Mouse (Mus musculus) left cerebral cortex, postnatal 36 days (tissue): ENCODE data around the gene Ccdc107. TPM values are rescaled to one million over a fixed set of nuclear protein-coding genes. Genes with fewer than 3 reads are reported as not detected.

Experiments
- DNase-seq, 2 experiments: peaks; one replicate each; pipeline ENCODE4 v3.0.0; 2021 to 2022; ENCODE audit warnings: low spot score in 2 of 2, mixed read lengths in 1 of 2
- intact Hi-C: fragments of 180-260 bp; cut with DNase I; formaldehyde crosslinking; loops from one replicate; pipeline ENCODE4 v1.15.1; 2025
- total RNA-seq, 2 experiments: library from RNA; stranded (reverse); gene quantifications; 2 replicates each; pipeline ENCODE4 v1.2.3; 2021

Ccdc107 gene
- total RNA-seq, 2 experiments from 2014 or later = 25.5 to 25.9 TPM

DNA sequence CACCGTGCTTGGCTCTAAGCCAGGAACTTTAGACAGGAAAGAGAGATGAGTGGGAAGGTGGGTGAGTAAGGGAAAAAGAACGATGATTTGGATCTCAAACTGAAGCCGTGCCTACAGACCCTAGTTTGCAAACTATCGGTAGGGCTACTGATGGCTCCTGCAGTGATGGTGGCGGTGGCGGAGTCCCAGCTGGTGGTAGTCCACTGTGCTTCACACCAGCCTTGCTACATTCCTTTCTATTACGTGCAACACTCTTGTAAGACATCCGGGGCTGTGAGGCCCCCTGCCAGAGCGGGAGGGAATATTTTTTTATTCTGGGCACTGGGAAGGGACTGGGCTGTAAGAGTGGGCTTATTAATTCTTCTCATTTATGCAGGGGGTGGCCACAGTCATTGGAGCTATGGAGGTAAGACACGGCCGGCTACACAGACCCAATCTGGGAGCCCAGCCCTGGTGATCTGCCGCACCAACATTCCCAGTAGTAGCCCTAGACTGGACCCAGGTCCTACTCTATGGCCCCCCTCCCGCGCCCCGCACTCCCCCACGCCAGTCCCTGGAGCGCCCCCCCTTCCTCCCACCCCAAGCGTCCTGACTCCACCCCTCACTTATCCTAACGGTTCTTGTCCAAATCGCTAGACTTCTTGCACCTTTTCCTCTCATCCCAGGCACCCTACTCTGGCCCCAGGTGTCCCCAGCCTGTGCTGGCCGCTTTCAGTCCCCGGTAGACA is 15.4 kb downstream of the Ccdc107 start:
- intact Hi-C loops = no loop called here
- no peak for DNase-seq

DNA sequence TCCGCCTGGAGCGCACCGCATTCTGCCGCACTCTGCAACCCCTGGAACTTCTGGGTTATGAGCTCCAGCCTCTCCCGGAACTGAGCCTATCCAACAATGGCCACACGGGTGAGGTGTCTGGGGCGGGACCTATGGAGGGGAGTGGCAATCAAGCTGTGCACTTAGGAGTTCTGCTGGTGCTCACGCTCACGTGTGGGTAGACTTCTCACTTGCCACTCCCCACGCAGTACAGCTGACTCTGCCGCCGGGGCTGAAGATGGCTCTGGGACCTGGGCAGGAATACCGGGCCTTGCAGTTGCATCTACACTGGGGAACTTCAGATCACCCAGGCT is 15.9 kb downstream of the Ccdc107 start:
- intact Hi-C loops = no loop called here
- DNase-seq = no peak

DNA sequence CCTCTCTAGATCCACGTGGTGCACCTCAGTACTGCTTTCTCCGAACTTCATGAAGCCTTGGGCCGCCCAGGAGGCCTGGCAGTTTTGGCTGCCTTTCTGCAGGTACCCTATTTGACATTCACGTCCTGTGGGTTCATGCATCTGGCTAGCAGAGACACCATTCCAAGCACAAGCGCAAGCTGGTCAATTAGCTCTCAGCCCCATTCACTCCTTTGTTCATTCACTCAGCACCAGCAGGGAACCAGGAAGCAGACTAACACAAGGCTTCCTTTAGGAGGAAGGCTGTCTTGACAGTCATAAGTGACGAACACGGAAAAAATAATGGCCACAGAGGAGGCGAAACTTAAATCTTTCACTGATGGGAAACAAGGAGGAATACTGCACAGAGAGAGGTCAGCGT is 16.4 kb downstream of the Ccdc107 start:
- intact Hi-C loops = no loop called here
- DNase-seq = no peak

DNA sequence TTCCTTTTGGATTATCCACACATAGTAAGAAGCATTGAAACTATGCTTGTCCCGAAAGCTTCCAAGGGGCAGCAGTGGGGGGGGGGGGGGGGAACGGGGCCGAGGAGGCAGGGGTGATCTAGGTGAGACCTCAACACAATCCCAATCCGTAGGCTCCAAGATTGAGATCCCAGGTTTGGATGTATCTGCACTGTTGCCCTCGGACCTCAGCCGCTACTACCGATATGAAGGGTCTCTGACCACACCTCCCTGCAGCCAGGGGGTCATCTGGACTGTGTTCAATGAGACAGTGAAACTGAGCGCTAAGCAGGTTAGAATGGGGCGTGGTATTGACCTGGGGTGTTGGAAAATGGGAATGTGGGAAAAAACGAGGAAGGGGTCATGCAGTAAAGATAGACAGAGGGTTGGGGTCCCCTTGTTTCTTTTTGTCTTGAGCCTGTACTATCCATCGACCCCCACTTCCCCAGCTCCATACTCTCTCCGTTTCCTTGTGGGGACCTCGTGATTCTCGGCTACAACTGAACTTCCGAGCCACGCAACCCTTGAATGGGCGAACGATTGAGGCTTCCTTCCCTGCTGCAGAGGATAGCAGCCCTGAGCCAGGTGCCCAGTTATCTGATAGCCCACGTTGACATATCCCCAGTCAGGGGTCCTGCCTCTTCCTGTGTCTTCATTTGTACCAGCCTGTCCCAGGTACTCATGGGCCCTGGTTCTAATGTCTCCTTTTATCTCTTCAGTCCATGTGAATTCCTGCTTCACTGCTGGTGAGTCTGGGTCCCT is 19.2 kb downstream of the Ccdc107 start:
- DNase-seq = no peak

GRCm38 (mm10) chr4:43512653-43513052 is 20.0 kb downstream of the Ccdc107 start:
- intact Hi-C loops = no loop called here
- DNase-seq = no peak

More for the DNA sequence above, 19.2 kb downstream of the Ccdc107 start:
- intact Hi-C loops = no loop called here

GRCm38 (mm10) chr4:43513300-43513699 is 20.6 kb downstream of the Ccdc107 start:
- intact Hi-C loops = no loop called here
- DNase-seq = no peak

- intact Hi-C loops = no loop called here
- DNase-seq = no peak
Observed at GRCm38 (mm10) chr4:43513791-43514190, 21.1 kb downstream of the Ccdc107 start.

DNA sequence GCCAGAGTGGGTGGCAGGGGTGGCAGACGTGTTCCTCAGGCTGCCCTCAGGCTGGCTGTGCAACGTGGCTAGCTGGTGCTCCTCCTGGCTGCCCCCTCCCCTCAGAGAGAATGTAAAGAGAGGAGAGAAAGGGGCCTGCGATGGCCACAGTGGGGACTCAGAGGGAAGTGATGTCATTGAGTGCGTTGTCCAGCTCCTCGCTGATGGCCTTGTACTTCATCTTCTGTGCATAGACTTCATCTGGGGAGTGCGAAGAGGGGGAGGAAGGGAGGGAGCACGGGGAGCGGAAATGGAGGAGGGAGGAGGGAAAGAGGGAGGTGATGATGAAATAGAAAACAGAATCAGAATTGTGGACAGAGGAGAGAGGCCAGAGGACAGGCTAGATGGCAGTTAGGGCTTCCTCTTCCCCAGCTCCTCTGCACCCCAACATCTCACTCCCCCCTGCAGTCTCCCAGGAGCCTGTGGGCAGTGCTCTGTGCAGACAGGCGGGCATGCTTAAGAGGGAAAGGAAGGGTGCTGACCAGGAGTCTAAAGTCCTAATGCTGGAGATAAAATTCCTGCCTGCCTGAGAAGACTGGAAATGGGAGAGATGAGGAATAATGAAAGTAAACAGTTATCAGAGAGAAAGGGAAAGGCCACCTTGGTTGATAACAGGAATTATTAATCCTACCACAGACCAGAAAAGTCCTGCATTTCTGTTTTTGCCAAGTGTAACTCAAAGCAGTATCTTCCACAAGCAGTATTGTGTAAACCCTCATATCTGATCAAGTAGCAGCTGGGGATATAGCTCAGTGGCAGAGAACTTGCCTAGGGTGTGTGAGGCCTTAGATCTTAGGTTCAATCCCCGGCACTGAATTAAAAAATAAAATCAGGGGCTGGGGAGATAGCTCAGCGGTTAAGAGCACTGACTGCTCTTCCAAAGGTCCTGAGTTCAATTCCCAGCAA is 23.3 kb downstream of the Ccdc107 start:
- intact Hi-C loops = no loop called here

GRCm38 (mm10) chr4:43519551-43519950 is 26.9 kb downstream of the Ccdc107 start:
- no peak for DNase-seq
- intact Hi-C loops = no loop called here

More for the DNA sequence above, 23.3 kb downstream of the Ccdc107 start:
- no peak for DNase-seq

- DNase-seq = peak; percentile 80 to 86
- intact Hi-C loops = no loop called here
Observed at GRCm38 (mm10) chr4:43519956-43520355, 27.3 kb downstream of the Ccdc107 start.

GRCm38 (mm10) chr4:43527880-43528279 is 35.2 kb downstream of the Ccdc107 start:
- intact Hi-C loops = no loop called here

DNA sequence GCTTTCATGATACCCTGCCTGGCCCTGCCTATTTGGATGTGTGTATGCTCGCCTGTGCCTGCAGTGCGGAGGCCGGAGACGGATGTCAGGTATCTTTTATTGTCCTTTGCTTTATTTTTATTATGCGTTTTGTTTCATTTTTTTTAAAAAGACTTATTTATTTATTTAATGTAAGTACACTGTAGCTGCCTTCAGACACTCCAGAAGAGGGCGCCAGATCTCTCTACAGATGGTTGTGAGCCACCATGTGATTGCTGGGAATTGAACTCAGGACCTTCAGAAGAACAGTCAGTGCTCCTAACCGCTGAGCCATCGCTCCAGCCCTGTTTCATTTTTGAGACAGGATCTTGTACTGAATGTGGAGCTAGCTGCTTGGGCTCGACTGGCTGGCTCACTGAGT is 35.8 kb downstream of the Ccdc107 start:
- no peak for DNase-seq
- intact Hi-C loops = no loop called here

More at GRCm38 (mm10) chr4:43527880-43528279, 35.2 kb downstream of the Ccdc107 start:
- DNase-seq = no peak

- no peak for DNase-seq
- intact Hi-C loops = no loop called here
Observed at GRCm38 (mm10) chr4:43530081-43530501, 37.4 kb downstream of the Ccdc107 start.

GRCm38 (mm10) chr4:43530581-43530980 is 37.9 kb downstream of the Ccdc107 start:
- DNase-seq = peak; percentile 63 to 69
- intact Hi-C loops = no loop called here

DNA sequence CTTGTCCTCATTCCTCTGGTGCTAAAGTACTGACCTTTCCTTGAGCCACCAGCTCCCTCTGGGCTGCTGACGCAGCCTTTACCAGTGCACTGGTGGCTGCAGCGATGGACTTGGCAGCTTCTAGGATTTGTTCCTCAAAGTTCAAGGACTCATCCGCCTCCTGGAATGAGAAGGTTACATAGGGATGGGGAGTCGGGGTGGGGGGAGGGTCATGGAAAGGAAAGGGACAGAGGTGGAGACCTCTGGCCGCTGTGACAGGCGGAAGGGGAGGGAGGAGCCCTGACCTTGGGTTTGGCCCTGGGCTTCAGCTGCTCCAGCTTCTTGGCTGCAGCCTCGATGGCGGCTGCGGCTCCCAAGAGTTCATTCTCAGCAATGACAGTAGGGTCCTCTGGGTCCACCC is 40.6 kb downstream of the Ccdc107 start:
- intact Hi-C loops = no loop called here

DNA sequence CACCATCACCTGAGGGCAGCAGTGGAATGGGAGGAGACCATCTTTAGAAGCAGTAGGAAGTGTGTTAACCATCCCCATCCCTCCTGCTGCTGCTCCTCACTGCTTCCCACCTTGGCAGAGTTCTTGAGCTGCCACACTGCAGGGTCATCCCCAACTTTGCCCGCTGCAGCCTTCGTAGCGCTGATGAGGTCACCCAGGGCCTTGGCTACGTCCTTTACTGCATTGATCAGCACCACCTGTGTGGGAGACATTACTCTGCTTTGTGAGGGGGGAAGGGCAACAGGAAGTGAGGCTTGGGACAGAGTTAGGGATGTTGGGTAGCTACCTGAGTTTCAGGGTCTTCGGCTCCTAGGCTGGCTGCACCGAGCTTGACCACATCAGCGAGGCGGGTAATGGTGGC is 42.9 kb downstream of the Ccdc107 start:
- DNase-seq = no peak
- intact Hi-C loops = no loop called here

More for the DNA sequence above, 40.6 kb downstream of the Ccdc107 start:
- no peak for DNase-seq

GRCm38 (mm10) chr4:43536031-43536430 is 43.3 kb downstream of the Ccdc107 start:
- intact Hi-C loops = no loop called here
- no peak for DNase-seq

DNA sequence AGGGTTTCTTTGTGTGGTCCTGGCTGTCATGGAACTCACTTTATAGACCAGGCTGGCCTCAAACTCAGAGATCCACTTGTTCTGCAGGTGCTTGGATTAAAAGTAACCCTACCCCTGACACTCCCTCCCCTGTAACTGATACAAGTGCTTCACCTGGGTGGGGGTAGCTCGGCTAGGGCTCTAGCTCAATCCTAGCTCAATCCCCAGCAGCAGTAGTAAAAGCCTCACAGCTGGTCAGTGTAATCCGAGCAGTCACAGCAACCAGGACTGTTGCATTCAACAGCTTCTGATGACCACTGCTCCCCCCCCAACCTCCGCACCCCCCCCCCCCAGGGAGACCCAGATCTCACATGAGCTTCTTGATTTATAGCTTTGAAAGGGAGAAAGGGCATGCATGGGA is 49.3 kb downstream of the Ccdc107 start:
- intact Hi-C loops = no loop called here

More for the DNA sequence above, 49.3 kb downstream of the Ccdc107 start:
- DNase-seq = no peak
